Mouse (Mus musculus) testis, postnatal 14 days (tissue): ENCODE data around the gene Chml.
A peak's percentile ranks its signal among the peaks of the same experiment; 100 is the strongest.

Experiments used
- DNase-seq: peaks from one replicate; pipeline ENCODE4 v3.0.0; 2021; ENCODE audit warnings: low spot score

The Chml gene

GRCm38 (mm10) chr1:175692246-175692996 lies at the start of gene Chml, which contains the start of gene Opn3:
TSS of gene Chml (minus strand) at chr1:175692901.
TSS of gene Opn3 (minus strand) at chr1:175692776.
- peak; percentile 100 for DNase-seq

- DNase-seq: no peak
These were observed 33.1 kb upstream of the Chml start for GRCm38 (mm10) chr1:175725771-175726170.

DNA sequence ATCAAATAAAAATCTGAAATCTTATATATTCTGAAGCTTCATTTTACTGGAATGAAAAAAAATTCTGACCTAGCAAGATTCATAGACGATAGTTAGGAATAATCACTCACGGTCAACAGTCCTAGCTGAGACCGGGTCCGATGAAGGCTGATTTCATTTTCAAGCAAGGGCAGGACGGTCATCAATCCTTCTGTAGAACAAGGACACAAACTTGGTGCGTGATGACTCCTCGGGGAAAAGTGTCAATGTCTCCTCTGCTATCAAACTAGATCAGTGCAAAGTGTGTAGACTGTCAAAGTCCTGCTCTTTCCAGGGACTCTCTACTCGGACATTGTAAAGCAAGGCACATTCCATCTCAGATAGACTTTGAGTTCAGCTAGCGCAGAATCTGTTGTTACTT lies 24.1 kb upstream of the Chml start:
- DNase-seq: no peak

GRCm38 (mm10) chr1:175712338-175712909 lies 19.7 kb upstream of the Chml start:
- no peak for DNase-seq

GRCm38 (mm10) chr1:175708013-175708412 lies 15.3 kb upstream of the Chml start:
- DNase-seq: no peak

GRCm38 (mm10) chr1:175707599-175707998 lies 14.9 kb upstream of the Chml start:
- DNase-seq: no peak

DNA sequence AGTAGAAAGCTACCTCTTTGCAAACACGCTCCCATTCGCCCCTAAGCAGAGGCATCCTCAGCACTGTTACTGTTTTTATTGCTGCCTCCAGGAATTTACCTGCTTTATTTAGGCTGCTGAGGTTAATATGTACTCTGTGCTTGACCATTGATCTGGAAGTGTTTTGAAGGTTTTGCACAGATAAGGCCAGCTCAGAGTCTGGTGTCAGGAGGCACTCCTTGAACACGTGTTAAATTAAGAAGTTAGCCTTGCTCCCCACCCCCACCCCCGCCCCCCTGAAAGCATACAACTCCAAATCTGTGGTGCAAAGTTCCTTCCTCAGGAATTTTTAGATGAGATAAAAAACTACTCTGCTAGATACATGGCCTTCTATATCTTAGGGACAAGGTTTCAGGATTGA lies 8.4 kb upstream of the Chml start:
- DNase-seq: no peak

- peak; percentile 52 for DNase-seq
These were observed 7.1 kb upstream of the Chml start for GRCm38 (mm10) chr1:175699796-175700195.

GRCm38 (mm10) chr1:175699375-175699774 lies 6.7 kb upstream of the Chml start:
- no peak for DNase-seq

DNA sequence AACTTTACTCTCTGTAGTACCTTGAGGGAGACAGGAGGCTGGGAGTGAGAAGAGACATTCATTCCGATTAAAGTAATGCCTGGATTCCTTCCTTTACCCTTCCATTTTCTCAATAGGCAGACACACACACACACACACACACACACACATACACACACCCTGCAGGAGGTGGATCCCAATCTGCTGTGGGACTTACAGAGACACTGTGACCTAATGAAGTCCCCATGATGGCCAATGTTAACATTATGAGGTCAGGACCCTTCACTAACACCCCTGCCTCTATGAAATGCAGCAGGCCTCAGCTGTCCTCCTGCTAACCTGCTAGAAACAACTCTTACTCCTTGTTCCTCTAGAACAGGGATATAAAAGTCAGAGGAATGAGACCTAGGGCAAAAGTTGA lies 5.6 kb upstream of the Chml start, which contains the start of gene Wdr64:
Wdr64 (plus strand) TSS at position 301 of the 400 bp plus-strand sequence.
- no peak for DNase-seq

DNA sequence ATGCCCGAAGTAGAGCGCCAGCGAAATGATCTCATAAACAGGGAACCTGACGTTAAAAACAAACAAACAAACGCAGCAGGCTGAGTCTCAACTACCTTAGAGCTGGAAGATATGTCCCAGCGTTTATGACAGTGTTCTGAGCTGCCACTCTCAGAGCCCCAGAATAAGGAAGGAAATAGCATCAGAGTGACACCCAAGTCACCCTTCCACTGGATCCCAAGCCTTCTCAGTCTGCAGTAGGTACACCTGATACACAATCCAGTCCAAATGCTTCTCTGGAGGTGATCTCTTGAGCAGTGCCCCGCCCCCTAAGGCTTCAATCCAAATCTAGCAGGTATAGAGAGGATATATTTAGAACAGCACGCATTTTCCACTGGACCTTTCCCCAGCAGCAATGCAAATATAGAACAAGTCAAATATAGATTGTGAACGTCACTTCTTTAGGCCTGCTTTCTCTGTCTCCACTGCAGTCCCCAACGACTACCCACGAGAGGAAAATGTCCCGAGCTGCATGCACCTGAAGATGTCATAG lies 794 bp upstream of the Chml start:
- no peak for DNase-seq

- DNase-seq: no peak
These were observed 278 bp upstream of the Chml start for GRCm38 (mm10) chr1:175692997-175693361.

GRCm38 (mm10) chr1:175691686-175692245 lies 935 bp downstream of the Chml start:
- no peak for DNase-seq

DNA sequence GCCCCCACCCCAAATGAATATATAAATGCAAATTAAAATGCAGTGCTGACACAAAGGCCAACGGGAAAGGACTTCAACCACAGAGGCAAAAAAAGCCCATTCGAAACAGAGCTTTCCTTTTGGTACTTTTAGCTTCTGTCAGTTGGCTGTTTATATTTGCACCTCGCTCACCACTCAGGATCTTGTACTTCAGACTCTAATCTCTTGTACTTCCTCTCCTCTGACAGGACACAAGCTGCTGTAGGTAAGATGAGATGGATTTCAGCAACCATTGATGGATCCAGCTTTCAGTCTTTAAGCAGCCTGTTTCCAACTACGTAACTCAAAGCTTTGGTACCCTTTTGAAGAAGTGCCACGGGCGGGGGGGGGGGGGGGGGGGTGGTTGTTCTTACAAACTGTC lies 11.7 kb downstream of the Chml start:
- no peak for DNase-seq

DNA sequence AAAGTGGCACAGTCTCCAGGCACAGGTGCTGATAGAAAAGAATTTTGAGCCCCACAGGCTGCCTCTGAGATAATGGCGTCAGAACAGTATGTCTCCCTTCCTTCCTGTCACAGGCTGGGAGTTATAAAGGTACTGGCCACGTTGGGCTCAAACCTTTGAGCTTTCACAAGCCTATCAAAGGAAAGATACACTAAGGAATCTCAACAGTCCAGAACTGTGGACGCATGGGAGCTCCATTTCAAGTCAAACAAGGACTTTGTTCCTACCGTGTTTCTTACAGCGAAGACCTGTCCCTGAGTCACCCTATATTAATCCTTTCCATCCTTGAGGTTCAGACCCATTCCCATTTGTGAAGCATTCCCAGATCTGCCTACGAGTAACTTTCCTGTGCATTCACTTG lies 15.2 kb downstream of the Chml start:
- DNase-seq: no peak

GRCm38 (mm10) chr1:175675116-175675515 lies 17.6 kb downstream of the Chml start:
- no peak for DNase-seq

DNA sequence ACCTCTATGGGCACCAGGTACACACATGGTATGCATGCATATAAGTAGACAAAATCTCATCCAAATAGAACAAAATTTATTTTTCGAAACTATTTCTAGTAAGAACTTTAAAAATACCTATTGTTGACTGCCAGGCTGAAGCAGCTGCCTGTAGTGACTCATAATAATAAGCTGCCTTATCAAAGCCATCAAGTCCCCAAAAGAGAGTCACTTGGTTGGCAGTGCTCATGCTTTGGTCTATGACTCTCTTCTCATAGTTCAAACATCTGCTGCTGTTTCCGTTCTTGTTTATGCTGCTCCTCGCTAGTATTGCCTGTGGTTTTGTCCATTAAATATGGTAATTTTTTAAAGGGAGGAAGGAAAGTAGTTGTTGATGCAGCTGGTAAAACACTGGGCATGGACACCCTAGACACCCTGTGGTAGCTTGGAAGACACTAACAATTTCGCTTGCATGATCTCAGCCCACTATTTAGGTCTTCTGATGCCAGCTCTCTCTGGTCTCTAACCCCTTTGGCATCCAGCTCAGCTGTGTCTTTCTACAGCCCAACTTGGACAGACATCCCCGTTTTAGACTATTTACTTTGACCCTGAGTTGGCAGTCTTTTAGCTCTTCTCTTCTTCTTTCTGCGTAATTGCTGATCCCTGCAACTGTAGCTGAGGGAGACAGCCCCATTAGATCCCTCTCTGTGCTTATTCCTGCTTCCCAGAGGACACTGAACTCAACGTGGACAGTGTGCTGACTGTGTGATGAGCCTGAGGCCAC lies 19.0 kb downstream of the Chml start:
- no peak for DNase-seq

- no peak for DNase-seq
These were observed 21.1 kb downstream of the Chml start for GRCm38 (mm10) chr1:175671626-175672025.

DNA sequence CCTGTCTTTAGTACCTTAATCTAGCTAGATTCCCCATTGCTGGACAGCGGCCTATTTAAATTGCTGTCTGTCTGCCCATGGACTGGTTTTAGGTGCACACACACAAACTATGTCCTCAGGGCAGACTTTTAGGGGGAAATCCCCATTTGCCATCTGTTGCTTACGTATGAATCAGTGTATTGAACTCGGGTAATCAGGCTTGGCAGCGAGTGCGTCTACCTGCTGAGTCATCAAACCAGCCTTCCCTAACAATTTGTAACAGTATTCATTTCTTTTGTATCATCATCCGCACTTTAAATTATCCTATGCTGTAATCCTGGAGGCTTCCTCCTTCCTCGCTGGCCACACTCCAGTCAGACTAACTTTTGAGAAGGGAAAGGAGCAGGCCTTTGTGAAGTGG lies 22.7 kb downstream of the Chml start:
- DNase-seq: no peak

- DNase-seq: no peak
These were observed 23.2 kb downstream of the Chml start for GRCm38 (mm10) chr1:175669456-175669855.

GRCm38 (mm10) chr1:175668666-175669405 lies 23.9 kb downstream of the Chml start:
- no peak for DNase-seq

DNA sequence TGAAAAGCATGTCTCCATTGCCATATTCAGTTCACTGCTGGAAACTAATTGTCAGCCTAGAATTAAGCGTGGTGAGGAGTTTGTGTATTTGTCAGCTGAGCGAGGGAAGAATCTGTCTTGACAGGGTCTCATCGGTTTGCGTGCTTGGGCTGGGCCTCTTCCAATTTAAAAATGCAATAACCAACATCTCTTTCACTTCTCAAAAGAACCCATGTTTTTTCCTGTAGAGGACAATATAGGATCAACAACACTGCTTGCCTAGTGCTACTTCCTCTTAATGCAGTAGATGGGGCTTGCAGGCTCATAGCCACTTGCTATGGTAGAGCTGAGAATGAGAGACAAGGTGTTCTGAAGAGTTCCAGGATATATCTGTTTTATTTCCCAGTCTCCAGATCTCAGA lies 32.8 kb downstream of the Chml start:
- DNase-seq: no peak
